ENCODE assay signal across 18 mouse cellular contexts in genomic region chr3:65523397-65523796, GRCm38 (mm10).
"Had no signal": no experiment of that assay in that cellular context is flagged by ENCODE, and none has a peak within 500 bp of the region (broad histone marks: within the 10 kb centered on the region; RNA-seq: fewer than 3 reads in every experiment).

No protein-coding gene starts in this region.

- H3K27me3 ChIP-seq: liver, embryonic 13.5 days; megakaryocyte, embryonic 14.5 days; neural tube, embryonic 12.5 days; stomach, embryonic 15.5 days had no signal

- H3K27ac ChIP-seq: liver, embryonic 13.5 days; liver, embryonic 15.5 days; macrophage; midbrain, embryonic 12.5 days; neural tube, embryonic 12.5 days; stomach, embryonic 15.5 days; stomach, postnatal 0 days had no signal

- H3K9me3 ChIP-seq: liver, embryonic 13.5 days; liver, embryonic 15.5 days; megakaryocyte, embryonic 14.5 days; midbrain, embryonic 12.5 days; neural tube, embryonic 12.5 days; stomach, embryonic 15.5 days had no signal

- H3K4me3 ChIP-seq: liver, embryonic 13.5 days; liver, embryonic 15.5 days; megakaryocyte, embryonic 14.5 days; midbrain, embryonic 12.5 days; neural tube, embryonic 12.5 days; stomach, embryonic 15.5 days had no signal

- ATAC-seq: liver, postnatal 0 days; midbrain, embryonic 16.5 days had no signal

- H3K4me1 ChIP-seq: midbrain, embryonic 12.5 days; neural tube, embryonic 12.5 days; stomach, embryonic 15.5 days had no signal

- H3K36me3 ChIP-seq: liver, embryonic 13.5 days; liver, embryonic 15.5 days; midbrain, embryonic 12.5 days; neural tube, embryonic 12.5 days; stomach, embryonic 15.5 days had no signal

- H3K4me2 ChIP-seq: liver, embryonic 13.5 days; liver, embryonic 15.5 days; midbrain, embryonic 12.5 days; neural tube, embryonic 12.5 days; stomach, embryonic 15.5 days had no signal

- H3K9ac ChIP-seq: liver, embryonic 13.5 days; liver, embryonic 15.5 days; liver, postnatal 0 days; midbrain, embryonic 12.5 days; neural tube, embryonic 12.5 days; stomach, embryonic 15.5 days had no signal

- DNase-seq: liver, embryonic 13.5 days; liver, postnatal 0 days; lung, adult 2 months; lung, postnatal 14 days; lung, postnatal 36 days; midbrain, embryonic 14.5 days; right cerebral cortex, postnatal 14 days; thymus, adult 2 months; thymus, postnatal 25 days; thymus, postnatal 4 days had no signal
